Mouse (Mus musculus) liver, adult 2 months (tissue): Measurements from ENCODE around the gene H2-M10.1.

Experiments
- CTCF ChIP-seq: fragments of 200-500 bp; IDR thresholded peaks from 2 replicates; pipeline ENCODE4 v1.5.1; 2011; ENCODE audit warnings: low read depth, low read length, control low read depth
- POLR2A ChIP-seq: fragments of 200-500 bp; IDR thresholded peaks from 2 replicates; pipeline ENCODE4 v1.6.1; 2011; ENCODE audit warnings: low read length, control low read depth; ENCODE audit not compliant: insufficient read depth; ENCODE audit errors: extremely low read depth

GRCm38 (mm10) chr17:36326055-36326454 is at the start of gene H2-M10.1:
- TF ChIP-seq CTCF (no peak), POLR2A (no peak)
